Mouse (Mus musculus) inflammation-experienced regulatory T-cells, adult 6 months (primary cell): Measurements from ENCODE around the gene Mroh8. TPM values are rescaled to one million over a fixed set of nuclear protein-coding genes. Genes with fewer than 3 reads are reported as not detected.
"Not testable (repeated sequence)": the region's sequence is repeated elsewhere in the genome, so short reads cannot be mapped to it uniquely, and the experiment has no call there.

ENCODE experiments used
- ATAC-seq: one replicate; pipeline ENCODE4 v1.8.0; 2017
- polyA plus RNA-seq, 3 experiments: library from polyadenylated mRNA; unstranded; fragments of 100-300 nt; shearing (Covaris generic); gene quantifications; one replicate each; pipeline ENCODE4 v1.2.1; 2017

The Mroh8 gene
- polyA plus RNA-seq, 3 experiments from 2014 or later, result 0.09 TPM; not detected in 2

DNA sequence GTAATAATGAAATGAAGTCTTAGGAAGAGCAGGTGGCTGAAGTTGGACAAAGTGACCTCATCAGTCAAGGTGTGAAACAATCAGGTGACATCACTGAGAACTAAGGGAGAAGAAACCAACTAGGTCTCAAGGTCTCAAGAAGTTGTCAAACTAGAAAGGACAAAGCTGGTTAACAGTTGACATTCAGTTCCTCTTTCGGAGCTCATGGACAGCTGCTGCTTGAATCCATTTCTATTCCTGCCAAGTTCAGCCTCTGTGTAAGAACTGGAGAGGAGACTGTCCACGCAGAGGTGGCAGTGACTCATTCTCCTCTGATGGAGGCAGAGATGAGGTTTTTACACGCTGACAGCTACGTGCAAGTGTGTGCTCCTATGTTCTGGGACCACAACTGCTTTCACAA is 92.1 kb downstream of the Mroh8 start:
- ATAC-seq, result no peak

DNA sequence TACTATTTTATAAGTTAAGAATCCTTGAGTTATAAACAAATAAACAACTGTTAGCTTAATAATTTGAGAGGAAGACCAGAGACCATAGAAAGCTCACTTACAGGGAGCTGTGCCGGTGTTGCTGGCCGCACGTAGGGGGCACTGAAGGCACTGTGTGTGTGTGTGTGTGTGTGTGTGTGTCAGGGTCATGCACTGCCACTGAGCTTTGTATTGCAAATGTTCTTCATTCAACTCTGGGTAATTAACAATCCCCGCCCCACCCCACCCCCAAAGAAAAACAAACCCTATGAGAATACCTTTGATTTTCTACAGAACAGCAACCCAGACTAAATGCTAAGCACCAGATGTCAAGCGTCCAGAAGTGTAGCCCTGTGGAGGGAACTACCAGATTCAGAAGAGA is 92.8 kb downstream of the Mroh8 start:
- no peak for ATAC-seq

DNA sequence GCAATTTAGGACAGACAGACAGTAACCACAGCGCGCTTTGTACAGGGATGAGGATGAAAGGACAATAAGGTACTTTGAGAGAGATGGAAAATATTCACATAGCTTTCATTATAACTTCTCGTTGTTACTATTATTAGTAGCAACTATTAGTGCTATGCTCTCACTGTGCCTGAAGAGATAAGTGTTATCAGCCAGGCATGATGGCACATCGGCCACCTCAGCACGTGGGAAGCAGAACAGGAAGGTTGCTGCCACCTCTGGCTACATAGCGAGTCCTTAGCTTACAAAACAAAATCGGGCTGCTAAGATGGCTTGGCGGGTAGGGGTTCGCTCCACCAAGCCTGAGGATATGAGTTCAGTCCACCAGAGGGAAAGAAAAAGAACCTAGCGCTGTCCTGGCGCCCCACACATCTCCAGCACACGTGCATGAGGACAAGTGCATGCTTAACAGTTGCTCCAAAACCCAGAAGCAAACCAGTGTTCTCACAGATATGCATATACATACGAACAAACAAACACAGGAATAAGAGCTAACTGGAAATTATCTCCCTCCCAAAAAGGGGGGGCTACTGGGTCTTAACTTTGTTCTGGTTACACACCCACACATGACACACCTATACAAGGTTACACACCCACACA is 94.2 kb downstream of the Mroh8 start:
- no peak for ATAC-seq

DNA sequence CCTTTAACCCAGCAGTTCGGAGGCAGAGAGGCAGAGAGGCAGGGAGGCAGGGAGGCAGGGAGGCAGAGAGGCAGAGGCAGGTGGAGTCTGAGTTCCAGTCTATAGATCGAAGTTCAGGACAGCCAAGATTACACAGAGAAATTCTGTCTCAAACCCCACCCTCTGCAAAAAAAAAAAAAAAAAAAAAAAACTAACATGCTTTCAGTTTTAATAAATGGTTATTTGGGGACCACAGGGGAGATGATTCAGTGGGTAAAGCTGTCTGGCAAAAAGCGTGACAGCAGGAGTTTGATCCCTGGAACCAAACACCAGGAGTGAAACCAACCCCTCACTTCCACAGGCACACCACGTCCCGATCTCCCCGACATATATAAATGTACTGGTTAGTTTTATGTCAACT is 101.2 kb downstream of the Mroh8 start:
- no peak for ATAC-seq

DNA sequence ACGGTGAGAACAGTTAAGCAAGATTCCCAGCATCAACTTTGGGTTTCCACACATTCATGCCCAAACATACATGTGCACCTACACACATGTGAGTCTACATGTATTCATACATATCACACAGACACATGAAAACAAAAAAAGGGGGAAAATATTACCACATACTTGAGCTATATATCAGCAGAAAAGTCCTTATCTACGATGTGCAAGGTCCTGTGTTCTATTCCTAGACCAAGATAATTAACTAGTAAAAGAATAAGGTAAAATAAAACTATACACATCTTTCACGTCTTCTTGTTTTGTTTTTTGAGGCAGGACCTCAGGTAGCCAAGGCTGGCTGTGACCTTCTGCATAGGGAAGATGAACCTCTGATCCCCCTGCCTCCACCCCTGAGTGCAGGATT is 103.1 kb downstream of the Mroh8 start:
- ATAC-seq, result no peak

DNA sequence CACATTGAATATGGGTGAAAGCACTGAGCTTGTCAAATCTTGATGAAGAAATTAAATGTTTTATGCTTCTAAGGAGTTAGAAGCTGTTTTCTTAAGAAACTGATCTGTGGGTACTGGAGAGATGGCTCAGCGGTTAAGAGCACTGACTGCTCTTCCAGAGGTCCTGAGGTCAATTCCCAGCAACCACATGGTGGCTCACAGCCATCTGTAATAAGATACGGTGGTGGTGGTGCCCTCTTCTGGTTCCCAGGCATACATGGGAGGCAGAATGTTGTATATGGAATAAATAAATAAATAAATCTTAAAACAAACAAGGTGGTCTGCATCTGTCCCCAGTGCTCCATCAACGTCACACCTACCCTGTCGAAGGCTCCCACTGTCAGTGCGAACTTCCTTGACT is 104.9 kb downstream of the Mroh8 start:
- ATAC-seq, result no peak

DNA sequence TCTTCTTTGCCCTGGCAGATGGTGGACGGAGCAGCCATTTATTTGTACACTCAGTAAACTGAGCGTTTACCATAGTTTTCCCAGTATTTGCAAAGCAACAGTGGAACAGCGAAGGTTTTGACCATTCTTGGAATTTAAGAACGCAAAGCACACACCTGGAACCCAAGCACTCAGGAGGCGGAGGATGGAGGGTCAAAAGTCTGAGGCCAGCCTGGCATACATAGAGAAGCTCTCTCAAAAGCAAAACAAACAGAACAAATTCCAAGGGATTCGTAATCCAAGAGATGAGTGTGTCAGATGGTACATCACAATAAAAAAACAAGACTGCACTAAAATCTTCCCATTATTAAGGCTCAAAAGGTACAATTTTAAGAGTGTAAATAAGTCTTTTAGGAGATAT is 105.8 kb downstream of the Mroh8 start:
- no peak for ATAC-seq

DNA sequence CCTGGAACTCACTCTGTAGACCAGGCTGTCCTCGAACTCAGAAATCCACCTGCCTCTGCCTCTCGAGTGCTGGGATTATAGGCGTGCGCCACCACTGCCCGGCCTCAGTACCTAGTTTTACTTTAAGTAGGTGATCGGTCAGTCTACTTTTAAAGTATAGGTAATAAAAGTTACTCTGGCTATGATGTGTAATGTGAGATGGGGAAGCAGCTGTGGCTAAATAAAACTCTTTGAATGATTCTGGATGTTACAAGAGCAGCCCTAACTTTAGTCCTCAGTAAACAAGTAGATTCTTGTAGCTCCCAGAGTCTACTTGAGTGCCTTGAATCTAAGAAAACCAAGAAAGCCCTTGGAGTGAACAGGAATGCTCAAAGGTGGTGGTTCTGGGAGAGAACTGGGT is 106.4 kb downstream of the Mroh8 start:
- ATAC-seq, result no peak

DNA sequence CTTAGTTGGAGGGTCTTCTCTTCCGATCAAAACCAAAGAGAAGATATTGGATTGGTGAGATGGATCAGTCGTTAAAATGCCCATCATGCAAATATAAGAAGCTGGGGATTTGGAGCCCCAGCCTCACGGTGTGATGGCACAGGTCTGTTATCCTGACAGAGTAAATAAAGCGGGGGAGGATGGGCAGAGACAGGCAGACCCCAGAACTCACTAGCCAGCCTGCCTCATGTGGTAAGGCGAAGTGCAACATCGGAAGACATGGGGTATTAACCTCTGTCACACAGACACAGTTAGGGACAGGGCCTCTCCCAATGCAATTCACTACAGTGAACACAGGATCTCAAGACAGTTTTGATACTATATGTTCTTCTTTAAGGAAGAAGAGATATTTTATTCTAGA is 108.7 kb downstream of the Mroh8 start:
- no peak for ATAC-seq

DNA sequence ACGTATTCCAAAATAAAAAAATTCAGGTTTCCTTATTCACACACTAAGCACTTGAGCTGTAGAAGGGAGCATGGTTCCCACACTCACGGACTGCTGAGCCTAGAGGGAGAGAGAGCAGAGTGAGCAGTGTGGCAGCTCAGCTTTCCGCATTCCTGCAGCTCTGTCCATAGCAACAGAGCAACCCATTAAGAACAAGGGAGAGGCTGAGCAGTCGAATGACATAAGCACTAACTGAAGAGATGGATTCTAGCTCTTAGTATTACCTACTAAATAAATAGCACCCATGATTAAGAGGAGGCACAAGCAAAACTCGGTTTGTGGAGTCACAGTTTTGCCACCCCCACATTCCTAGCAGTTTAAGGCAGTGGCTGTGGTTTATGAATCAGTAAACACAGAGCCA is 109.2 kb downstream of the Mroh8 start:
- ATAC-seq, result no peak

DNA sequence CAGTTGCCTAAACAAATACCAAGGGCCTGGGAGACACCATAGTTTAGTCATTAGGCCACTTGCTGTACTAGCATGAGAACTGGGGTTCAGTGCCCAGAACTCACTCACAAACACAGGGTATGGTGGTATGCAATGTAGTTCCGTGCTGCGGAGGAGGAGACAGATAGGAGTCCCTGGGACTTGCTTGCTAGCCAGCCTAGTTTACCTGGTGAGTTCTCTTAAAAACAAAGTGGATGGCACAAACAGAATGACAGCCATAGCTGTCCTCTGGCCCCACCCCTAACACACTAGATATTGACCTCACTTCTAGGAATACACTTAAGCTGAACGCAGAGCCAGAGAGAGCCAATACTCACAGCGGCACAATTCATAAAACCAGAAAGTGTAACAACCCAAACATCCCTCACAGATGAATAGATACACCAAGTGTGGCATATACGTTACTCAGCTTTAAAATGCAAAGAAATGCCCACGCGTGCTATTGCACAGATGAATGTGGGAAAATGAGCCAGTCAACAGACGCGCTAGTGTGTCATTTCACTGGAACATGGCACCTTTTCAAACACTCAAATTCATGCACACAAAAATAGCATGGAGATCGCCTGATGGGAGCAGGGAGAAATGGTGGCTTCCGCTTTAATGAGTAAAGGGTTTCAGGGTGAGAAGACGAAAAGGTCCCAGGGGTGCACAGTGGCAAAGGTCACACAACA is 112.8 kb downstream of the Mroh8 start:
- no peak for ATAC-seq

DNA sequence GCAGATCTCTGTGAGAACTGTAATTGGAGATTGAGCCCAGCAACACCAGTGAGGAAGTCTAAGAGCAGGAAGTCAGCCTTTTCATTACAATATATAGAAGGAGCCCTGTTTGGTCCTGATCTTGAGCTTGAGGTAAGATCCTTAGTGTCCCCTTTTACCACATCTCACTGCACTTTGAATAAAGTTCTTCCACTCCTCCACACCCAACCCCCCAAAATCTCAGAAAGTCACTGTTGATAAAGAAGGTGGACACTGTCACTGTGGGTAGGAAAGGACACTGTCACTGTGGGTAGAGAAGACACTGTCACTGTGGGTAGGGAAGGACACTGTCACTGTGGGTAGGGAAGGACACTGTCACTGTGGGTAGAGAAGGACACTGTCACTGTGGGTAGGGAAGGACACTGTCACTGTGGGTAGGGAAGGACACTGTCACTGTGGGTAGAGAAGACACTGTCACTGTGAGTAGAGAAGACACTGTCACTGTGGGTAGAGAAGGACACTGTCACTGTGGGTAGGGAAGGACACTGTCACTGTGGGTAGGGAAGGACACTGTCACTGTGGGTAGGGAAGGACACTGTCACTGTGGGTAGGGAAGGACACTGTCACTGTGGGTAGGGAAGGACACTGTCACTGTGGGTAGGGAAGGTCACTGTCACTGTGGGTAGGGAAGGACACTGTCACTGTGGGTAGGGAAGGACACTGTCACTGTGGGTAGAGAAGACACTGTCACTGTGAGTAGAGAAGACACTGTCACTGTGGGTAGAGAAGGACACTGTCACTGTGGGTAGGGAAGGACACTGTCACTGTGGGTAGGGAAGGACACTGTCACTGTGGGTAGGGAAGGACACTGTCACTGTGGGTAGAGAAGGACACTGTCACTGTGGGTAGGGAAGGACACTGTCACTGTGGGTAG is 113.8 kb downstream of the Mroh8 start:
- ATAC-seq, result not testable (repeated sequence)

DNA sequence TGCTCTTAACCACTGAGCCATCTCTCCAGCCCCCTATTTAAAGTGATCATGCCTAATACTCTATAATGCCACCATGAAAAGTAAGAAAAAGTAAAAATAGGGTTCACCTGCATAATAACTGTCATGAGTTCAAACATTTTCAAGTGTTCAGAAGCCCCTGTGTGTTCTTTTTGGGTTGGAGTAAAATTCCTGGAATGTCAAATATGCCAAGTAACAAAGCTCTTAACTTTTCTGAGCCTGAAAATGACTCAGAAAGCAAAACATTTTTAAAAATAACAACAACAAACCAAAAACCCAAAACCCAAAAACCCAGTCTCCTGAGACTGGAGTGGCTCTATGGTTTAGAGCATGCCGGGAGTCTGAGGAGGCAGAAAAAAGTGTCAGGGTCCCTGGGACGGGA is 115.2 kb downstream of the Mroh8 start:
- no peak for ATAC-seq

Other genes with a start within 250 kb of the Mroh8 start
- gene Soga1, start 200.3 kb downstream of the Mroh8 start, polyA plus RNA-seq, result under 1 TPM in 1 of 3 experiments, not detected in 2; 0.17 TPM
- gene Tldc2, start 192.5 kb downstream of the Mroh8 start, polyA plus RNA-seq, result not detected
- 100 to 1,000 TPM; 383 to 537 (median 471) TPM for gene Samhd1, start 144.3 kb downstream of the Mroh8 start, polyA plus RNA-seq
- 10 to 100 TPM; 18.6 to 30.7 (median 21.8) TPM for gene Rbl1, start 75.0 kb downstream of the Mroh8 start, polyA plus RNA-seq
- 100 to 1,000 TPM; 197 to 242 (median 205) TPM for gene Rpn2, start 532 bp downstream of the Mroh8 start, polyA plus RNA-seq
- gene Ghrh, start 68.0 kb upstream of the Mroh8 start, polyA plus RNA-seq, result not detected
- gene Manbal, start 88.0 kb upstream of the Mroh8 start, polyA plus RNA-seq, result 10 to 100 TPM; 41.4 to 46.8 (median 44.1) TPM
- gene Src, start 138.9 kb upstream of the Mroh8 start, polyA plus RNA-seq, result 1 to 10 TPM in 2 of 3 experiments, under 1 TPM in 1; 0.43 to 2.1 (median 1.0) TPM